Mouse (Mus musculus) left cerebral cortex, postnatal 14 days (tissue): Measurements from ENCODE around the gene Pbld1. TPM values are rescaled to one million over a fixed set of nuclear protein-coding genes. Genes with fewer than 3 reads are reported as not detected.

Source experiments
- DNase-seq, 2 experiments: peaks; one replicate each; pipeline ENCODE4 v3.0.0; 2021 to 2022; ENCODE audit warnings: low spot score in 2 of 2, mixed read lengths in 1 of 2
- intact Hi-C: fragments of 180-260 bp; cut with DNase I; formaldehyde crosslinking; loops from one replicate; pipeline ENCODE4 v1.15.1; 2025
- total RNA-seq, 2 experiments: library from RNA; stranded (reverse); gene quantifications; 2 replicates each; pipeline ENCODE4 v1.2.3; 2021

The Pbld1 gene
- total RNA-seq, 2 experiments from 2014 or later: 0.29 TPM; not detected in 1

GRCm38 (mm10) chr10:63124016-63124415 is 64.1 kb downstream of the Pbld1 start:
- intact Hi-C loops: no loop called here
- DNase-seq: no peak

GRCm38 (mm10) chr10:63125343-63125742 is 65.4 kb downstream of the Pbld1 start:
- no peak for DNase-seq
- intact Hi-C loops: no loop called here

- intact Hi-C loops: no loop called here
- DNase-seq: no peak
Measured at GRCm38 (mm10) chr10:63126116-63126515, 66.2 kb downstream of the Pbld1 start.

- intact Hi-C loops: no loop called here
Measured at GRCm38 (mm10) chr10:63127156-63127555, 67.2 kb downstream of the Pbld1 start.

More at GRCm38 (mm10) chr10:63127156-63127555, 67.2 kb downstream of the Pbld1 start:
- DNase-seq: no peak

Other genes with a start within 250 kb of the Pbld1 start
- 10 to 100 TPM; 42.6 to 49.5 TPM for gene Tet1, start 151.2 kb upstream of the Pbld1 start, total RNA-seq
- 10 to 100 TPM; 41.0 to 42.8 TPM for gene Slc25a16, start 139.5 kb upstream of the Pbld1 start, total RNA-seq
- 1 to 10 TPM; 1.4 TPM for gene Dna2, start 113.1 kb upstream of the Pbld1 start, total RNA-seq
- 10 to 100 TPM; 86.1 to 88.7 TPM for gene Rufy2, start 79.9 kb upstream of the Pbld1 start, total RNA-seq
- 10 to 100 TPM; 36.0 to 36.6 TPM for gene Hnrnph3, start 35.9 kb upstream of the Pbld1 start, total RNA-seq
- 1 to 10 TPM; 1.4 to 1.8 TPM for gene Pbld2, start 35.8 kb upstream of the Pbld1 start, total RNA-seq
- gene Atoh7, start 39.5 kb downstream of the Pbld1 start, total RNA-seq: 1 to 10 TPM; 1.0 to 1.5 TPM
- 1 to 10 TPM; 4.9 to 5.0 TPM for gene Mypn, start 143.8 kb downstream of the Pbld1 start, total RNA-seq
- gene Herc4, start 183.6 kb downstream of the Pbld1 start, total RNA-seq: 10 to 100 TPM; 38.6 to 41.8 TPM